Mouse (Mus musculus) erythroblast, adult 5-6 weeks (primary cell): ENCODE results near the gene Slc7a15. TPM values are rescaled to one million over a fixed set of nuclear protein-coding genes. Genes with fewer than 3 reads are reported as not detected.

Source experiments
- ATAC-seq: replicated peaks from 2 replicates; pipeline ENCODE4 v1.8.0; 2016; ENCODE audit warnings: moderate number of reproducible peaks, mild to moderate bottlenecking, moderate TSS enrichment, inconsistent platforms; ENCODE audit not compliant: poor library complexity, low FRiP score, severe bottlenecking
- total RNA-seq, 2 experiments: library from RNA; stranded (forward) in 1 of 2; stranded (reverse) in 1 of 2; fragments of 150-400 nt in 1 of 2; fragments of 200-764, 138-1000 nt in 1 of 2; gene quantifications; 2 replicates each; pipeline versions ENCODE4 v1.2.3 to v1.2.4; 2015 to 2017; ENCODE audit warnings: low replicate concordance in 2 of 2

The Slc7a15 gene
- total RNA-seq, 2 experiments from 2014 or later: not detected

- ATAC-seq: no peak
Measured at GRCm38 (mm10) chr12:8493386-8493785, 105.5 kb downstream of the Slc7a15 start.

- ATAC-seq: no peak
Measured at GRCm38 (mm10) chr12:8489098-8489497, 109.8 kb downstream of the Slc7a15 start.

GRCm38 (mm10) chr12:8488652-8488980 lies 110.2 kb downstream of the Slc7a15 start:
- ATAC-seq: no peak

- no peak for ATAC-seq
Measured at GRCm38 (mm10) chr12:8487959-8488651, 110.8 kb downstream of the Slc7a15 start.

- ATAC-seq: no peak
Measured at GRCm38 (mm10) chr12:8487281-8487680, 111.6 kb downstream of the Slc7a15 start.

- ATAC-seq: no peak
Measured at GRCm38 (mm10) chr12:8485247-8485646, 113.6 kb downstream of the Slc7a15 start.

GRCm38 (mm10) chr12:8482169-8482568 lies 116.7 kb downstream of the Slc7a15 start:
- ATAC-seq: no peak

Other genes starting within 250 kb of the Slc7a15 start
- 27.4 and 31.9 TPM in 2 replicates for gene Rhob, start 99.1 kb downstream of the Slc7a15 start, total RNA-seq (2015; ENCODE audit: low replicate concordance)
- 8.9 and 9.7 TPM in 2 replicates for gene Rhob, start 99.1 kb downstream of the Slc7a15 start, total RNA-seq (2017; ENCODE audit: low replicate concordance)
- gene Pum2, start 75.1 kb upstream of the Slc7a15 start, total RNA-seq (2015; ENCODE audit: low replicate concordance): 73.8 and 78.0 TPM in 2 replicates
- gene Pum2, start 75.1 kb upstream of the Slc7a15 start, total RNA-seq (2017; ENCODE audit: low replicate concordance): 76.8 and 82.9 TPM in 2 replicates
- 1.2 TPM in 1 of 2 replicates, not detected in the other for gene Sdc1, start 172.3 kb upstream of the Slc7a15 start, total RNA-seq (2015; ENCODE audit: low replicate concordance)
- 0.98 TPM in 1 of 2 replicates, not detected in the other for gene Sdc1, start 172.3 kb upstream of the Slc7a15 start, total RNA-seq (2017; ENCODE audit: low replicate concordance)